Mouse (Mus musculus): ENCODE measurements around the gene Rgl3. TPM values are rescaled to one million over a fixed set of nuclear protein-coding genes. Genes with fewer than 3 reads are reported as not detected.

Gene Rgl3
- polyA plus RNA-seq, 1 experiment from 2014 or later: 20.8 TPM

DNA sequence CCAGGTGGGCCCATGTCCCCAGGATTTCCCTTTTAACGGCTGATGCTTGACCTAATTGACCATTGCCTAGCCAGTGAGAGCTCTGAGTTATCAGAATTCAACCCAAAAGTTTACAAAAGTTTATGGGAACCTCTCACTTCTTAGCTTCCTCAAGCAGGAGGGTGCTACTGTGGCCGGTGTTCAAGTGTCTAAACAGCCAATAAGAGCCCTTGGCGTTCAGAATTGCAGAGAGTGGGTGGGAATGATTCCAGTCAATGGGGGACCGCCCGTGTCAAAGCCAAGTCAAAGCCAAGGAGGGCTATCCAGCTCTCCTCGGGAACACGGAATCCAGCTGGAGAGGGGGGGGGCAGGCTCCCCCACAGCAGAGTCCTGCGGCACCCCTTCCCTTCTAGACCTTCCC, 41.1 kb downstream of the Rgl3 start:
- Histone ChIP-seq H3K9me3 (ENCODE audit: control insufficient read depth, low read length) (no peaks in the 10 kb centered on the region; the same call in 1 of the 2 replicates), H3K36me3 (ENCODE audit: control insufficient read depth, insufficient read depth, low read length) (no peaks in the 10 kb centered on the region), H3K9ac (ENCODE audit: low read depth, low read length) (no peak overlapping the region), H3K4me1 (ENCODE audit: control insufficient read depth, insufficient read depth, low read length) (no peaks in the 10 kb centered on the region; the same call in 1 of the 2 replicates), H3K27me3 (ENCODE audit: control insufficient read depth, insufficient read depth, low read length) (peaks cover 5% of the 10 kb centered on the region; the same call in 1 of the 2 replicates), H3K27ac (ENCODE audit: low read depth, low read length) (no peak overlapping the region), H3K4me2 (replicated peaks; ENCODE audit: low read depth, low read length) (no peak overlapping the region), H3K4me3 (ENCODE audit: low read length) (no peak overlapping the region)
- WGBS: 56% methylated on average over 8 of the region's 8 CpGs
- ATAC-seq (ENCODE audit: low FRiP score, low TSS enrichment): no peak

DNA sequence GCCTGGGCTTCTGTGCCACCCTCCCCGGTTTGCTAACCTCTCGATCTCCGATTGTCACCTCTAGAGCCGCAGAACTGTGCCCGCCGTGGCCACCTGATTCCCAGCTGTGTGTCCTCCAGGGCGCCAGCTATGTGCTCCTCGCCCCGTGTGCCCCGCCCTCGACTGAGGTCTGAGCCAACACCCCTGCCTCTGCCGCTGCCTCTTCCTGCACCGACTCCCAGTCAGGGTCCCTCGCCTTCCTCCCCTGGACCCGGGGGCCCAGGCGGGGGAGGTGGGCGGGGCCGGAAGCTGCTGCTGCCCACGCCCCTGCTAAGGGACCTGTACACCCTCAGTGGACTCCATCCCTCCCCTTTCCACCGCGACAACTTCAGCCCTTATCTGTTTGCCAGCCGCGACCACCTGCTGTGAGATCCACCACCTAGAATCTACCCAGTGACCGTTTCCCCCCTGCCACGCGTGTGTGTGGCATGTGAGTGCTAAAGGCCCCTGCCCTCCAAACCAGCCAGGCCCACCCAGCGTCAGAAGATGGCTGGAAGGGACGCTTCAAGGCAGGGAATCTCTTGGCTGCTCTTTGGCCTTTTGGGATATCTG, 41.6 kb downstream of the Rgl3 start:
- H3K4me2 ChIP-seq (replicated peaks; ENCODE audit: low read depth, low read length): peak overlapping the region; percentile 29
- ATAC-seq (ENCODE audit: low FRiP score, low TSS enrichment): 0 out of 2 replicates have a peak, but pooled peaks have one; percentile 51
- H3K9me3 ChIP-seq (ENCODE audit: control insufficient read depth, low read length): no peaks in the 10 kb centered on the region; the same call in 1 of the 2 replicates

DNA sequence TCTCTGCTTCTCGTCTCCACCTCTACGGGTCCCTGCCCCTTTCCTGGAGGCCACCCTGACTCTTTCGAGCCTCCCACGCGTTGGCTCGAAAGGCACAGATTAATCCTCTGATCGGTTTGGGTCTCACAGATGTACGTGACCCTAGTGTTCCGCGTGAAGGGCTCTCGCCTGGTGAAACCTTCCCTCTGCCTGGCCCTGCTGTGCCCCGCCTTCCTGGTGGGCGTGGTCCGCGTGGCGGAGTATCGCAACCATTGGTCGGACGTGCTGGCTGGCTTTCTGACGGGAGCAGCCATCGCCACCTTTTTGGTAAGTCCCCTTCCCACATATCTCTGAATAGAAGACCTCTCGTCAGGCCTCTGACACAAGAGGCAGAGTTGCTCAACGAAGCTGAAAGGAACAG, 45.0 kb downstream of the Rgl3 start:
- H3K36me3 ChIP-seq (ENCODE audit: control insufficient read depth, insufficient read depth, low read length): no peaks in the 10 kb centered on the region
- H3K27me3 ChIP-seq (ENCODE audit: control insufficient read depth, insufficient read depth, low read length): peaks cover 5% of the 10 kb centered on the region; the same call in 1 of the 2 replicates
- H3K9me3 ChIP-seq (ENCODE audit: control insufficient read depth, low read length): no peaks in the 10 kb centered on the region
- no peak overlapping the region for H3K4me2 ChIP-seq (replicated peaks; ENCODE audit: low read depth, low read length)
- H3K9ac ChIP-seq (ENCODE audit: low read depth, low read length): no peak overlapping the region
- ATAC-seq (ENCODE audit: low FRiP score, low TSS enrichment): no peak
- 11% methylated on average over 23 of the region's 23 CpGs for WGBS
- H3K27ac ChIP-seq (ENCODE audit: low read depth, low read length): no peak overlapping the region
- H3K4me3 ChIP-seq (ENCODE audit: low read length): no peak overlapping the region
- no peaks in the 10 kb centered on the region; the same call in 1 of the 2 replicates for H3K4me1 ChIP-seq (ENCODE audit: control insufficient read depth, insufficient read depth, low read length)

More for the DNA sequence above, 41.6 kb downstream of the Rgl3 start:
- H3K36me3 ChIP-seq (ENCODE audit: control insufficient read depth, insufficient read depth, low read length): no peaks in the 10 kb centered on the region
- no peak overlapping the region for H3K4me3 ChIP-seq (ENCODE audit: low read length)
- no peak overlapping the region for H3K27ac ChIP-seq (ENCODE audit: low read depth, low read length)
- H3K27me3 ChIP-seq (ENCODE audit: control insufficient read depth, insufficient read depth, low read length): peaks cover 5% of the 10 kb centered on the region; the same call in 1 of the 2 replicates
- H3K9ac ChIP-seq (ENCODE audit: low read depth, low read length): no peak overlapping the region
- no peaks in the 10 kb centered on the region; the same call in 1 of the 2 replicates for H3K4me1 ChIP-seq (ENCODE audit: control insufficient read depth, insufficient read depth, low read length)
- WGBS: 5% methylated on average over 22 of the region's 28 CpGs

DNA sequence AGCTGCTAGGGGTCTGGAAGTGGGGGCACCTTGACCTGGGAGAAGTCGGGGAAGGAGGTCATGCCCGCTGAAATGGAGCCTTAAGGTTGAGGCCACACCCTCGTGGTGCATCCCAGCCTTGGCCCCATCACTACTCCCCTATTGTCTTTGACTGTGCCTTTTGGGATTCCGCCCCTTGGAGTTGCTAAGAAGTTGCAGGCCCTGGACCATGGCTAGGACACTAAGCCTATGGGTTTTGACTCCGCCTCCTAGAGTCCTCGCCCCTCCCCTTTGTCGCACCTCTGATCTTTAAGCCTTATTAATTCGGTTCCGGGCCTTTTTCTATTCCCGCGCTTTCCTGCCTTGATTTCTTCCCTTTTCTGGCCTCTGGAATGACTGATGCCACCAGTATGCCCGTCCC, 45.6 kb downstream of the Rgl3 start:
- Histone ChIP-seq H3K9me3 (ENCODE audit: control insufficient read depth, low read length) (no peaks in the 10 kb centered on the region), H3K27ac (ENCODE audit: low read depth, low read length) (no peak overlapping the region), H3K9ac (ENCODE audit: low read depth, low read length) (no peak overlapping the region), H3K36me3 (ENCODE audit: control insufficient read depth, insufficient read depth, low read length) (no peaks in the 10 kb centered on the region), H3K4me1 (ENCODE audit: control insufficient read depth, insufficient read depth, low read length) (no peaks in the 10 kb centered on the region; the same call in 1 of the 2 replicates), H3K4me2 (replicated peaks; ENCODE audit: low read depth, low read length) (no peak overlapping the region), H3K27me3 (ENCODE audit: control insufficient read depth, insufficient read depth, low read length) (peaks cover 5% of the 10 kb centered on the region; the same call in 1 of the 2 replicates), H3K4me3 (ENCODE audit: low read length) (no peak overlapping the region)
- ATAC-seq (ENCODE audit: low FRiP score, low TSS enrichment): no peak
- 49% methylated on average over 12 of the region's 12 CpGs for WGBS

DNA sequence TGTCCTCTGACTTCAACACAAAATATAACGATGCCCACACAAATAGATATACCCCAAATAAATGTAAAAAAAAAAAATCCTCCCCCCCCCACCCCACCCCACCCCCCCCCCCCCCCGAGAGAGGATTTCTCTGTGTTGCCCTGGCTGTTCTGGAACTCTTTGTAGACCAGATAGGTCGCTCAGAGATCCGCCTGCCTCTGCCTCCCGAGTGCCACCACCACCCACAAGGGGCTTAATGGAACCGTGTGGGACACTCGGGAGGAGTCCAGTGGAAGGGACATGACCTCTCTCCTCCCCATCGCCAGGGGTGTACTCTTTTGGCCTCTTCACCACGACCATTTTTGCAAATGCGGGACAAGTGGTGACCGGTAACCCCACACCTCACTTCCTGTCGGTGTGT, 46.2 kb downstream of the Rgl3 start:
- no peaks in the 10 kb centered on the region for H3K36me3 ChIP-seq (ENCODE audit: control insufficient read depth, insufficient read depth, low read length)
- H3K27ac ChIP-seq (ENCODE audit: low read depth, low read length): no peak overlapping the region
- no peak overlapping the region for H3K9ac ChIP-seq (ENCODE audit: low read depth, low read length)
- no peak overlapping the region for H3K4me3 ChIP-seq (ENCODE audit: low read length)
- 75% methylated on average over 12 of the region's 12 CpGs for WGBS
- peaks cover 5% of the 10 kb centered on the region; the same call in 1 of the 2 replicates for H3K27me3 ChIP-seq (ENCODE audit: control insufficient read depth, insufficient read depth, low read length)
- no peak overlapping the region for H3K4me2 ChIP-seq (replicated peaks; ENCODE audit: low read depth, low read length)
- no peak for ATAC-seq (ENCODE audit: low FRiP score, low TSS enrichment)
- H3K9me3 ChIP-seq (ENCODE audit: control insufficient read depth, low read length): no peaks in the 10 kb centered on the region
- no peaks in the 10 kb centered on the region; the same call in 1 of the 2 replicates for H3K4me1 ChIP-seq (ENCODE audit: control insufficient read depth, insufficient read depth, low read length)

DNA sequence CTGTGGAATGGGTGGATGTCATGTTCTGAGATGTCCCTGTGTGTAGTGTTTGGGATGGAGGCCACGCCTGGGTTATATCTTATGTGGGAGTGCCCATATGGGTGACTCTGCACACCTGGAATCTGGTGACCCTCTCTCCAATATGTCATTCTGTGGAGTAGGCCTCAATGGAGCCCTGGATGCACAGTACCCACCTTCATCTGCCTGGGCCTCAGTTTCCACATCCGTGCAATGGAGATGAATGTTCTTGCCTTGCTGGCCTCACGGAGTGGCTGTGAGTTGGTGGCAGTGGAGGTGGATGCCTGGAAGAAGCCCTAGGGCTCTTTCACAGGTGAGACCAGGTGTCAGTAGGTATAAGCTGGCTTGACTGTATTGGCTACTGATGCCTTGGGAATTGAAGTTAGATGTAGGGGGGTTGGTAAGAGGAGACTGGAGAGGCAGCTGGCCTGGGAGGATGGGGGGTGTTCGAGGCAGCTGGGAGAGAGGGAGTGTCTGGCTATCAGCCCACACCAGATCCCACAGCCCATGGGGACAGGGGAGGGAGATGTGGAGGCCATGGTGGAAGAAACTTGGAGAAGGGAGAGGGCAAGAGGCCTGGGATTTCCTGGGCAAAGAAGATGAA, 50.9 kb downstream of the Rgl3 start:
- Histone ChIP-seq H3K4me1 (ENCODE audit: control insufficient read depth, insufficient read depth, low read length) (no peaks in the 10 kb centered on the region), H3K36me3 (ENCODE audit: control insufficient read depth, insufficient read depth, low read length) (no peaks in the 10 kb centered on the region), H3K4me2 (replicated peaks; ENCODE audit: low read depth, low read length) (no peak overlapping the region), H3K4me3 (ENCODE audit: low read length) (no peak overlapping the region), H3K27ac (ENCODE audit: low read depth, low read length) (no peak overlapping the region), H3K9ac (ENCODE audit: low read depth, low read length) (no peak overlapping the region), H3K9me3 (ENCODE audit: control insufficient read depth, low read length) (no peaks in the 10 kb centered on the region), H3K27me3 (ENCODE audit: control insufficient read depth, insufficient read depth, low read length) (no peaks in the 10 kb centered on the region)
- WGBS: 88% methylated on average over 4 of the region's 4 CpGs
- ATAC-seq (ENCODE audit: low FRiP score, low TSS enrichment): no peak

DNA sequence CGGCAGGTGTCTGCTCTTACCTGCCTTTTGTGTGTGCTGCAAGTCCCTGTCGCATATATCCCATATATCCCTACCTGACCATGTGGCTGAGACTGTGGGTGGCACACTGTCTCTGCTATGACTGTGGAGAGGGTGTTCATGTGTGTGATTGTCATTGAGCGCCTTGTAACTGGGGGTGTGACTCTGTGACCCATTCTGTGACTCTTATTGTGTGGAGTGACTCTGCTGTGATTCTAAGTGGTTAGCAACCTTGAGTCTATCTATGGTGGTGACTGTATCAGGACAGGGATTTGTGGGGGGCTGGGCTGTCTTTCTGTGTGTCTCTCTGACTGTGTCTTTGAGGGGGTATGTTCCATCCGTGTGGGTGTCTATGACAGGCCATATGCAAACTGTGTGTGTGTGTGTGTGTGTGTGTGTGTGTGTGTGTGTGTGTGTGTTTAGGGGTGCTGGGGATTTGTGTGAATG, 51.5 kb downstream of the Rgl3 start:
- Histone ChIP-seq H3K27me3 (ENCODE audit: control insufficient read depth, insufficient read depth, low read length) (no peaks in the 10 kb centered on the region), H3K36me3 (ENCODE audit: control insufficient read depth, insufficient read depth, low read length) (no peaks in the 10 kb centered on the region), H3K27ac (ENCODE audit: low read depth, low read length) (no peak overlapping the region), H3K9me3 (ENCODE audit: control insufficient read depth, low read length) (no peaks in the 10 kb centered on the region), H3K4me2 (replicated peaks; ENCODE audit: low read depth, low read length) (peak overlapping the region; percentile 82), H3K4me3 (ENCODE audit: low read length) (no peak overlapping the region; the same call in 1 of the 2 replicates), H3K9ac (ENCODE audit: low read depth, low read length) (no peak overlapping the region), H3K4me1 (ENCODE audit: control insufficient read depth, insufficient read depth, low read length) (no peaks in the 10 kb centered on the region)
- ATAC-seq (ENCODE audit: low FRiP score, low TSS enrichment): no peak
- WGBS: 77% methylated on average over 4 of the region's 4 CpGs

DNA sequence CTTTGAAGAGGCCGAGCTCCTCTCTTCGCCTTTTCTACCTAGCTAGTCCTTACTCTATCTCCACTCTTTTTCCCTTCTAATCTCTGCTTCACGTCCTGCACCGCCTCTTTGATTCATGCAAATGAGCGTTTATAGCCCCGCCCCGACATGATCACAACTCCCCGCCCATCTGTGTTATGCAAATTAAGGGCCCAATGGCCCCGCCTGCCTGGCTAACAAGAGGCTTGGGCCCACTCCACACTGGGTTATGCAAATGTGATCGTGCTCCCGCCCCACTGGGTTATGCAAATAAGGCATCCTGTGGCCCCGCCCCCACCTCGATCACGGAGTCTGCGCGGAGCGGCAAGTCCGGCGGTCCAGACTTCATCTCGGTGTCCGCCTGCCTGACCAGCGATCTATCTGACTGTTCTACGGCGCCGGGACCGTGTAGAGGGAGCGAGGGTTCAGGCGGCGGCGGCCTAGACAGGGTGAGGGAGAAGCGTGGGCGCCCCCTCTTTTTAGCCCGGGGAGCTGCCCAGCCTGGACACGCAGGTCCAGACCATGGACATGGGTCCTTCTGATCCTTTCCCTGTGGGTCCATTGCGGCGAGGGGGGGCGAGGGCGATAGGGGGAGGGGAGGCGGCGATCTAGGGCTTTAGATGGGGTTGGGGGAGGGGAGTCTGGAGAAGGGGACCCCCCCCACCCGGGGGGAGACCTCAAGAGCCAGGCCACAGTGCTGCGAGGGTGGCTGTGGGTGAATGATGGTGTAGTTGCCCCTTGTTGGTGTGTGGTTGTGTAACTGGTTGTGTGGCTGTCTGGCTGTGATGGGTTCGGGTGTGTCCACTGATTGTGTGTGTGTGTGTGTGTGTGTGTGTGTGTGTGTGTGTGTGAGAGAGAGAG, 52.3 kb downstream of the Rgl3 start, which contains the start of gene Plppr2:
TSS of gene Plppr2 (plus strand) at position 342 of the 879 bp plus-strand sequence.
- Histone ChIP-seq H3K4me3 (ENCODE audit: low read length) (peak within 1 kb of the TSS; percentile 57), H3K9me3 (ENCODE audit: control insufficient read depth, low read length) (no peaks in the 10 kb centered on the region), H3K4me2 (replicated peaks; ENCODE audit: low read depth, low read length) (peak within 1 kb of the TSS; percentile 82), H3K4me1 (ENCODE audit: control insufficient read depth, insufficient read depth, low read length) (no peaks in the 10 kb centered on the region), H3K27ac (ENCODE audit: low read depth, low read length) (no peak within 1 kb of the TSS), H3K27me3 (ENCODE audit: control insufficient read depth, insufficient read depth, low read length) (no peaks in the 10 kb centered on the region), H3K36me3 (ENCODE audit: control insufficient read depth, insufficient read depth, low read length) (no peaks in the 10 kb centered on the region), H3K9ac (ENCODE audit: low read depth, low read length) (peak within 1 kb of the TSS; percentile 63)
- 2% methylated on average over 41 of the region's 43 CpGs for WGBS
- peak; percentile 97 for ATAC-seq (ENCODE audit: low FRiP score, low TSS enrichment)
